In the genomic region with DNA sequence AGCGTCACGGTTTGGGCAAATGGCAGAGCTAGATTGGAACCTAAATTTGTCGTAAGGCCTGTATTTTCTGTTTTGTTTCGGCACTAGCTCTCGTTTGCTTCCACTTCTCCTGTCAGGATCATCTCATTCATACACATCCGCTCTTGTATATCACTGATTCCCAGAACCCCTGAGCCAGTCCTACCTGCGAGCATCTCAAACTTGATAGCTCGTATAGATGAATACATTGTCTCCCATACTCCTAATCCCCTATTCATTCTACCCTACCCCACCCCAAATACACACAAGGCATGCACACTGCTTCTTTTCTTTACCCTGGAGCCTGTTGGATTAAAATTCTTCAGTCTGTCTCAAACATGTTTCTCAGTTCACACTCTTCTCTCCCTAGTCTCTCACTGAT, we compare ENCODE assay signal across 9 mouse cellular contexts. TPM values are rescaled to one million over a fixed set of nuclear protein-coding genes. Genes with fewer than 3 reads are reported as not detected.
DNase-seq lines count a peak whose midpoint lies in the region; ATAC-seq and TF ChIP-seq lines count a peak whose summit lies in the region.
"Had no signal": no experiment of that assay in that cellular context is flagged by ENCODE, and none has a peak within 500 bp of the region (broad histone marks: within the 10 kb centered on the region; RNA-seq: fewer than 3 reads in every experiment).

No protein-coding gene starts in this region.

- WGBS in heart, embryonic 11.5 days (ENCODE audit: insufficient replicate concordance) = 12% methylated on average over 8 of the region's 8 CpGs
- 12% methylated on average over 8 of the region's 8 CpGs for WGBS in heart, postnatal 0 days
- 13% methylated on average over 7 of the region's 8 CpGs for WGBS in macrophage (ENCODE audit: missing documents)

- H3K27ac ChIP-seq in heart, embryonic 11.5 days (ENCODE audit: low read depth, low read length) = peak overlapping the region; percentile 79
- H3K27ac ChIP-seq in ES-E14 (ENCODE audit: insufficient read depth, low read depth, low read length, poor library complexity, severe bottlenecking) (no peak overlapping the region), macrophage (peak overlapping the region; percentile 42)
- peak overlapping the region; percentile 46; the same call in 1 of the 2 replicates for H3K27ac ChIP-seq in heart, postnatal 0 days (ENCODE audit: low read depth)

- H3K36me3 ChIP-seq in heart, embryonic 11.5 days (ENCODE audit: control insufficient read depth, insufficient read depth, low read length) = peaks cover 13% of the 10 kb centered on the region
- peaks cover 19% of the 10 kb centered on the region for H3K36me3 ChIP-seq in ES-E14 (ENCODE audit: control insufficient read depth, insufficient read depth, low read length, poor library complexity, severe bottlenecking)
- H3K36me3 ChIP-seq in heart, postnatal 0 days (replicated peaks; ENCODE audit: control insufficient read depth, insufficient read depth, low read length) = peaks cover 34% of the 10 kb centered on the region
- peaks cover 31% of the 10 kb centered on the region for H3K36me3 ChIP-seq in macrophage (ENCODE audit: inconsistent target)

- DNase-seq in heart, postnatal 25 days (ENCODE audit: low spot score) = no peak
- DNase-seq in ES-E14 (ENCODE audit: low read depth, low spot score) = no peak
- DNase-seq in heart, postnatal 0 days (ENCODE audit: low spot score) = peak; percentile 13
- DNase-seq in layer of hippocampus, adult 8-10 months (ENCODE audit: low spot score in 2 of 2) = no peak
- no peak for DNase-seq in thymus, adult 18-20 months
- no peak for DNase-seq in thymus, postnatal 10 days (ENCODE audit: low spot score in 2 of 2)

- H3K4me2 ChIP-seq in heart, embryonic 11.5 days = peak overlapping the region; percentile 83
- peak overlapping the region; percentile 66 for H3K4me2 ChIP-seq in heart, postnatal 0 days (ENCODE audit: low read depth, low read length)

- TF ChIP-seq EP300 in heart, postnatal 0 days (IDR thresholded peaks at IDR 0.05; ENCODE audit: low read depth) = no peak

- in situ Hi-C loops in ES-E14 (cut with MboI; ENCODE audit: low sequenced_read_pairs in 2 of 2, unreplicated experiment in 2 of 2) = no loop called here

- H3K4me3 ChIP-seq in heart, embryonic 11.5 days (ENCODE audit: low read depth, low read length) = peak overlapping the region; percentile 86
- H3K4me3 ChIP-seq in ES-E14 (ENCODE audit: insufficient read depth in 1 of 2, low read depth in 1 of 2, low read length in 2 of 2, poor library complexity in 1 of 2, severe bottlenecking in 1 of 2) (peak overlapping the region; percentile 88 to 98), macrophage (ENCODE audit: inconsistent target) (peak overlapping the region; percentile 89)
- peak overlapping the region; percentile 51 for H3K4me3 ChIP-seq in heart, postnatal 0 days (ENCODE audit: low read depth, low read length)

- no peak for ATAC-seq in heart, embryonic 11.5 days (replicated peaks; ENCODE audit: insufficient number of reproducible peaks, low FRiP score, low TSS enrichment)
- no peak for ATAC-seq in heart, postnatal 0 days (ENCODE audit: insufficient read depth, low read depth)

- peaks cover 6% of the 10 kb centered on the region; the same call in 1 of the 2 replicates for H3K4me1 ChIP-seq in heart, embryonic 11.5 days (ENCODE audit: control insufficient read depth, insufficient read depth, low read length)
- H3K4me1 ChIP-seq in ES-E14 (ENCODE audit: control insufficient read depth in 2 of 2, insufficient read depth in 2 of 2, low read length in 2 of 2, poor library complexity in 1 of 2) = peaks cover 0 to 7% of the 10 kb centered on the region in 2 experiments; a peak in 2 of 4 replicates
- peaks cover 8% of the 10 kb centered on the region; the same call in 1 of the 2 replicates for H3K4me1 ChIP-seq in heart, postnatal 0 days (ENCODE audit: control insufficient read depth, insufficient read depth)

- H3K9me3 ChIP-seq in heart, embryonic 11.5 days (replicated peaks; ENCODE audit: control insufficient read depth, low read length) = no peaks in the 10 kb centered on the region
- H3K9me3 ChIP-seq in ES-E14 (ENCODE audit: control insufficient read depth, insufficient read depth, low read depth, low read length) = no peaks in the 10 kb centered on the region
- no peaks in the 10 kb centered on the region for H3K9me3 ChIP-seq in heart, postnatal 0 days (replicated peaks; ENCODE audit: control insufficient read depth, low read length)

- 0 out of 2 replicates have a peak, but pooled peaks cover 2% of the 10 kb centered on the region for H3K27me3 ChIP-seq in heart, embryonic 11.5 days (ENCODE audit: control insufficient read depth, insufficient read depth, low read length)
- peaks cover 19% of the 10 kb centered on the region; the same call in 1 of the 2 replicates for H3K27me3 ChIP-seq in heart, postnatal 0 days (ENCODE audit: control insufficient read depth, insufficient read depth, low read length)

- H3K9ac ChIP-seq in heart, embryonic 11.5 days (ENCODE audit: low read depth, low read length) = peak overlapping the region; percentile 92
- H3K9ac ChIP-seq in ES-E14 (ENCODE audit: insufficient read depth, low read depth, low read length, poor library complexity, severe bottlenecking) = peak overlapping the region; percentile 99
- H3K9ac ChIP-seq in heart, postnatal 0 days (replicated peaks; ENCODE audit: low read depth, low read length) = peak overlapping the region; percentile 37

- TF ChIP-seq CTCF in heart, postnatal 0 days (IDR thresholded peaks at IDR 0.05; ENCODE audit: low read depth) = no peak

- H3K79me2 ChIP-seq in macrophage (ENCODE audit: inconsistent target) = peaks cover 20% of the 10 kb centered on the region

- intact Hi-C loops in heart, postnatal 25 days (cut with DNase I) = no loop called here

TF ChIP-seq in ES-E14, 5 proteins besides CTCF, POLR2A, EP300 and RAD21:
- TF ChIP-seq ZC3H11A (IDR thresholded peaks at IDR 0.05; ENCODE audit: borderline replicate concordance, low read depth, low read length) = no peak
TF ChIP-seq in ES-E14: peak in this region for 0.

RNA-seq across cellular contexts. Expression of a gene that starts 0.7 kb away (rescaled TPM):
- polyA plus RNA-seq in heart, embryonic 11.5 days (2014; fragmentation: Nextera tagmentation; extraction: Ambion mirVana) = 13.5 and 16.1 TPM in 2 replicates
- total RNA-seq in heart, postnatal 25 days (2021) = 1 to 10 TPM; 5.3 to 5.9 TPM
- 16.7 and 19.5 TPM in 2 replicates for total RNA-seq in ES-E14 (2012; rRNA removed)
- 10.2 and 15.1 TPM in 2 replicates for total RNA-seq in heart, postnatal 0 days (2014; rRNA removed; ENCODE audit: low replicate concordance)
- polyA plus RNA-seq in heart, postnatal 0 days (2015; fragmentation: Nextera tagmentation; extraction: Ambion mirVana) = 8.9 and 9.6 TPM in 2 replicates
- total RNA-seq in macrophage (2018; cell fraction: chromatin; rRNA removed) = 10 to 100 TPM; 19.7 to 92.7 (median 46.4) TPM
- 10 to 100 TPM in 21 of 26 experiments, 1 to 10 TPM in 5; 8.9 to 15.3 (median 11.8) TPM for total RNA-seq in macrophage (2018; cell fraction: cytosol; rRNA removed)
- 10 to 100 TPM; 13.6 to 46.8 (median 29.3) TPM for total RNA-seq in macrophage (2018; cell fraction: nucleus; rRNA removed)
- polyA plus RNA-seq in macrophage (2018) = 7.6 to 11.1 TPM (median 8.3 TPM) in 3 replicates
- 10 to 100 TPM; 16.7 to 22.0 (median 19.9) TPM for total RNA-seq in layer of hippocampus, adult 8-10 months (2022)

RNA-seq across cellular contexts. Expression of a gene that starts 7.5 kb away (rescaled TPM):
- not detected in 2 replicates for polyA plus RNA-seq in heart, embryonic 11.5 days (2014; fragmentation: Nextera tagmentation; extraction: Ambion mirVana)
- total RNA-seq in heart, postnatal 25 days (2021) = not detected
- not detected in 2 replicates for total RNA-seq in ES-E14 (2012; rRNA removed)
- total RNA-seq in heart, postnatal 0 days (2014; rRNA removed; ENCODE audit: low replicate concordance) = not detected in 2 replicates
- polyA plus RNA-seq in heart, postnatal 0 days (2015; fragmentation: Nextera tagmentation; extraction: Ambion mirVana) = 0.52 and 0.82 TPM in 2 replicates
- not detected for total RNA-seq in macrophage (2018; cell fraction: chromatin; rRNA removed)
- total RNA-seq in macrophage (2018; cell fraction: cytosol; rRNA removed) = 1 to 10 TPM in 13 of 26 experiments, under 1 TPM in 7, not detected in 6; 0.44 to 3.2 (median 1.1) TPM
- total RNA-seq in macrophage (2018; cell fraction: nucleus; rRNA removed) = not detected
- polyA plus RNA-seq in macrophage (2018) = 1.2 to 2.7 TPM in 2 of 3 replicates, not detected in the other
- total RNA-seq in layer of hippocampus, adult 8-10 months (2022) = not detected

RNA-seq across cellular contexts. Expression of a gene that starts 45.4 kb away (rescaled TPM):
- 1.6 TPM in 2 replicates for polyA plus RNA-seq in heart, embryonic 11.5 days (2014; fragmentation: Nextera tagmentation; extraction: Ambion mirVana)
- not detected for total RNA-seq in heart, postnatal 25 days (2021)
- not detected in 2 replicates for total RNA-seq in ES-E14 (2012; rRNA removed)
- total RNA-seq in heart, postnatal 0 days (2014; rRNA removed; ENCODE audit: low replicate concordance) = not detected in 2 replicates
- 3.3 and 4.6 TPM in 2 replicates for polyA plus RNA-seq in heart, postnatal 0 days (2015; fragmentation: Nextera tagmentation; extraction: Ambion mirVana)
- total RNA-seq in macrophage (2018; cell fraction: chromatin; rRNA removed) = 1 to 10 TPM in 25 of 26 experiments, not detected in 1; 1.1 to 5.2 (median 2.6) TPM
- 1 to 10 TPM in 25 of 26 experiments, under 1 TPM in 1; 0.92 to 3.5 (median 2.2) TPM for total RNA-seq in macrophage (2018; cell fraction: cytosol; rRNA removed)
- total RNA-seq in macrophage (2018; cell fraction: nucleus; rRNA removed) = 1 to 10 TPM in 24 of 26 experiments, not detected in 2; 1.1 to 9.8 (median 3.7) TPM
- polyA plus RNA-seq in macrophage (2018) = 1.5 to 1.6 TPM in 2 of 3 replicates, not detected in the other
- total RNA-seq in layer of hippocampus, adult 8-10 months (2022) = not detected
- total RNA-seq: common myeloid progenitor, adult 5-6 weeks had no signal

RNA-seq across cellular contexts. Expression of a gene that starts 50.4 kb away (rescaled TPM):
- polyA plus RNA-seq in heart, embryonic 11.5 days (2014; fragmentation: Nextera tagmentation; extraction: Ambion mirVana) = 0.66 TPM in 1 of 2 replicates, not detected in the other
- total RNA-seq in heart, postnatal 25 days (2021) = 1 to 10 TPM; 2.0 to 2.5 TPM
- not detected in 2 replicates for total RNA-seq in ES-E14 (2012; rRNA removed)
- total RNA-seq in heart, postnatal 0 days (2014; rRNA removed; ENCODE audit: low replicate concordance) = 9.8 TPM in 1 of 2 replicates, not detected in the other
- polyA plus RNA-seq in heart, postnatal 0 days (2015; fragmentation: Nextera tagmentation; extraction: Ambion mirVana) = 2.9 and 3.7 TPM in 2 replicates
- 10 to 100 TPM in 25 of 26 experiments, 1 to 10 TPM in 1; 9.2 to 36.1 (median 20.8) TPM for total RNA-seq in macrophage (2018; cell fraction: chromatin; rRNA removed)
- total RNA-seq in macrophage (2018; cell fraction: cytosol; rRNA removed) = 1,000 to 10,000 TPM; 1,028 to 1,534 (median 1,306) TPM
- 100 to 1,000 TPM; 120 to 399 (median 211) TPM for total RNA-seq in macrophage (2018; cell fraction: nucleus; rRNA removed)
- 635 to 1,651 TPM (median 1,108 TPM) in 3 replicates for polyA plus RNA-seq in macrophage (2018)
- total RNA-seq in layer of hippocampus, adult 8-10 months (2022) = 1 to 10 TPM in 2 of 4 experiments, not detected in 2; 2.3 to 2.4 TPM

Comparison
In these comparisons a context has a peak if more than half of its experiments do, and no peak if none do; other contexts are left out.
1. H3K9ac ChIP-seq: peak in every context shown above with its lines; median percentile 99 in ES-E14; 92 in heart, embryonic 11.5 days; 37 in heart, postnatal 0 days.